Mouse (Mus musculus): ENCODE data around the gene Thoc3. TPM values are rescaled to one million over a fixed set of nuclear protein-coding genes. Genes with fewer than 3 reads are reported as not detected.
A peak's percentile ranks its signal among the peaks of the same experiment; 100 is the strongest.

Gene Thoc3
- polyA plus RNA-seq, 1 experiment from 2014 or later, result 90.2 TPM

DNA sequence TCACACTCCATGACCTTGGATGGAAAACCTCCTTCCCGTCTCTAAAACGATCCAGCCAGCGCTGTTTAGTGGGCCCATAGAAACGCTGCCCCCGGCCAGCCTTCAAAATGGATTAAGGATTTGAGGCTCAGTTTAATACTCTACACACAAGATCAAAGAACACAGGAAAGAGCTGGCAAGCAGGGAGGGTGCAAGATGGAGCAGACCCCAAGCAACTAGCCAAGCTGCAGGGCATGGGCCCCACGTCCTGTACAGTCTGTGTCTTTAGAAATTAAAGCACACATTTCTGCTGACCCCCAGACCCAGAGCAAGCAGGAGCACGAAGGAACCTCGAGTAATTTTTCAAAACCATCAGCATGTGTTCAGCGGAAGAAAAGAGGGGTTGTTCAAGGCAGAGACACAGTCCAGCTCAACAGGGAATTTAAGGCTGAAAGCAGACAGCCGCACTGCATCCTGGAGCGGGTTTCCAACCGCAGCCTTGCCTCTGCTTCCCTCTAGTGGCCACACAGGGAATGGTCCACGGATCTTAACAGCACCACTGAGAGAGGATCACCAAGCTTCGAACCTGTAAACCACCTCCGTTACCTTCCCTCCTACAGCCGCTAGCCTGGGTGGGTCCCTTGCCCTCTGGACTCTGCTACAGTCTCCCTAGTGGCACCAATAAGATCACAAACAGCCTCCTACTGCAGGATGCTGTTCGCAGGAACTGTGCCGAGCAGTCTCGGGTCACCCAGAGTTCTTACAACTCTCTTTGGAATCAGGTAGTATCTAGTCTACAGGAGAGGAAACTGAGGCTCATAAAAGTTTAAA is 21.8 kb downstream of the Thoc3 start:
- DNase-seq (ENCODE audit: low spot score), result peak; percentile 81

DNA sequence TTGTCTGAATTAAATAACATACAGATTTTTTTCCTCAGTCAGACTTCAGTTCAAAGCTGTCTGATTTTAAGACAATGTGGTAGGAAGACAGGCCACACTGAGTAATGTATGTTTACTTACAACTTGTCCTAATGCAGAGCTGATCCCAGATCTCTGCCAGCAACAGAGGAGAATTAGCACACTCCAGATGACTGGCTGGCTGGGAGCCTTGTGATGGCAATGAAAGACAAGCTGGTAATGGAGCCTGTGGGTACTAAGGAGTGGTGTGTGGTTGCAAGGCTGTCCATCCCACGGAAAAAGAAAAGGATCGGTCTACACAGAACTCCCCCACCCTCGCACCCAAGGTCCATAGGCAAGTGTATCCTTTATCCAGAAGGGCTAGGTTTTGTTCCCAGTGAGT is 25.0 kb downstream of the Thoc3 start:
- DNase-seq (ENCODE audit: low spot score), result no peak

DNA sequence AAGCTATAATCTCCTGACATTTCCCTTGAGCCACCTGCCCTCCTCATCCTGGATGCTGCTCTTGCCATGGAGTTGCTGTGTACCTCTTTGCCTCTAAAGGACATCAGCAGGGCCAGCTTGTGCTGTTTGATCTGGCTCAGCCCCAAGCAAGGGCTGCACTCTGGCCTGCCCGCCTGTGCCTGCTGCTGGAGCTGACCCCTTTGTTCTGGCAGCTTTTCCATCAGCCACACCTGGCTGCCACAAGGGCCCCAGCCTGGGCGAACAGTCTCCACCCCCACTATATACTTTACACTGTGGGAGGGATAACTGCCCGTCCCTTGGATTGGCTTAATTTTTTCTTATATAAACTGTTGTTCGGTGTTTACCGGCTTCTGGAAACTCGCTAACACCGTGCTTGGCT is 28.7 kb downstream of the Thoc3 start:
- no peak for DNase-seq (ENCODE audit: low spot score)

DNA sequence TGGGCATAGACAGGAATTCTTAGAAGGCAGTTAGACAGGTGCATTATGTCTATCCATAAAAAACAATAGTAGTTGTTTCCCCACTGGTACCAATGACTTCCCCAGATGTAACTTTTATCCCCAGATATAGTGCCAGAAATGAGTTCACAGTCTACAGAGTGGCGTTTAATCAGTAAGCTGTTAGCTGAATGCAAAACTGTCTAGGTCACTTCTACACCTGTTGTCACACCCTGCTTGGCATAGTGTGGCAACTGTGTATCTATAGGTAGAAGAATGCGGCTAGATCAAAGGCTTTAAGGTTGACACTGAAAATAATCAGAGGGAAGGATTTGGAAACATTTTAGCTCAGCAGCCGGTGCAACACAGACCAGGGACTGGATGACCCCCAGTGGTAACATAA is 29.8 kb downstream of the Thoc3 start:
- no peak for DNase-seq (ENCODE audit: low spot score)

DNA sequence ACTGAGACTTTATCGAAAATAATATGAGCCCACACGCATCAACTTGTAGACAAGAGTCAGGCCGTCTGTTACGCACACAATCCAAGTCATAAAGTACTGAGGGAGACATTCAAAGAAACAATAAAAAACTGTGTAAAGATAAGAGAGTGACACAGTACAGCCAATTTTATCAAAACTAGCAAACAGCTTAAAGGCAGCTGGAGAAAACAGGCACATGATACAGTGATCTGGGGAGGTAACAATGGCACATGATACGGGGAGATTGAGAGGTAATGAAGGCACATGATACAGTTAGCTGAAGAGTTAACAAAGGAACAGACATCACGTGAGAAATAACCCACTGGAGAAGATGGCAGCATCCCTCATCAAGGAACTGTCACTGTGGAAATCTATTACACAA is 31.6 kb downstream of the Thoc3 start:
- DNase-seq (ENCODE audit: low spot score), result no peak

DNA sequence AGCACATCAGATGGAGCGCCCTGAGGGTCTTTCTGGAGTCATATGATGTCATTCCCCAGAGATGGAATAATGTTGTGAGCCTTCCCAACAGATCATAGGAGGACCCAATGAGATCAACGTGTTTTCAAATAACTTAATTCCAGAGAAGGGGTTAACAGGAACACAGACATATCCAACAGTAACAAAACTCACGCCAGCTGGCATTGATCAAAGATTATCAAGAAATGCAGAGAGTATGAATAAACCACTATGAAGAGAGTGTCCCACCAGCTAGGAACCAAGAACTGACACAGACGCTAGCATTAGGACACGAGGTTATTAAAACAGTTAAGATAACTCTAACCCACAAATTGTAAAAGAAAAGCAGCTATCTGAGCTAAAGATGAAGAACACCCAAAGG is 32.0 kb downstream of the Thoc3 start:
- DNase-seq (ENCODE audit: low spot score), result no peak

DNA sequence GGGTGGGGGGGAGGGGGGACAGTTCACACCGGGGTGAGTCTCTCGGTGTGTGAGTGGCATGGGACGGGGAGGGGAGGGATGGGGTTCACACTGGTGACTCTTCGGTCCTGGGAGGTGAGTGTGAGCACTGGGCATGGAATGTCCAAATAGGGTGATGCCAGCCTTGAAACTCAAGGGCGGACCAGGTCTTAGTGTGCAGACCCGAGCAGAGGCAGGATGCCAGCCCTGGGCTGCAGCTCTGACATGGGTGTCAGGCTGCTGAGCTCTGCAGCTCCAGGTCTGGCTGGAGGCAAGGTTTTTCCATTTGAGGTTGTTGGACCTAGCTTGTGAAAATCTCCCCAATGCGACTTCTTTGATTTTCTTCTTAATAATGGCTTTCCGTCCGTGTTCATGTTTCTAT is 37.5 kb downstream of the Thoc3 start:
- DNase-seq (ENCODE audit: low spot score), result no peak

DNA sequence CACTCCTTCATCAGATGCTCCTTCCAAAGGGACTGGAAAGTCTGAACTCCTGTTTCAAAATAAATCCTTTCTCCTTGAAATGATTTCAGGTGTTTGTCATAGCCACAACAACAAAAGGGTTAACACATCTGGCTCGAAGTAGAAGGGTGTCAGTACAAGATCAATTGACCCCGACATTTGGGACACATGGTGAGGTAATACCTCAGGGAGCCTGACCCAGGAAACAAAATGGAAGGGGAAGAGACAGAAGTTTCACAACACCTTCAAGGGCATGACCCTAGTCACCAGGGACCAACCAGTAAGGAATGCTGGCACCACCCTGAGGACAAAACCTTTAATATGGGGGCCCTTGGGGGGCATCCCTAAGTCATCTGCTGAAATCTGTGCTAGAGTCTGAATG is 38.6 kb downstream of the Thoc3 start:
- no peak for DNase-seq (ENCODE audit: low spot score)

DNA sequence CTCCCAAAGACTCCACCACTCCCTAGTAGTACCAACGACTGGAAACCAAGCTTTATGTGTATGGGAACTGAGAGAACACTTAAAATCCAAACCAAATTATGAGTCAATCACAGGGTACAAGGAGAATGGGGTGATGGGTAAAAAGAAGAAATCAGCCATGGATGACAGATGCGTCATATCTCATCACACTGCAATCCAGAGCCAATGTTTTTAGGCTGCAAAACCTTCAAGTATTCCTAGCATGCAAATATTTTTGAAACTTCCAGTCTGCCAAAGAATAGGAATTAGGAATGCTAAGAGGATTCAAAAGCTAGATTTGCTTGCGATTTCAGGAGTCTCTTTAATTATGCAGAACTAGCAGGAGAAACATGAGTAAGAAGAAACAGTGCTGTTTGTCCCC is 39.9 kb downstream of the Thoc3 start:
- no peak for DNase-seq (ENCODE audit: low spot score)

DNA sequence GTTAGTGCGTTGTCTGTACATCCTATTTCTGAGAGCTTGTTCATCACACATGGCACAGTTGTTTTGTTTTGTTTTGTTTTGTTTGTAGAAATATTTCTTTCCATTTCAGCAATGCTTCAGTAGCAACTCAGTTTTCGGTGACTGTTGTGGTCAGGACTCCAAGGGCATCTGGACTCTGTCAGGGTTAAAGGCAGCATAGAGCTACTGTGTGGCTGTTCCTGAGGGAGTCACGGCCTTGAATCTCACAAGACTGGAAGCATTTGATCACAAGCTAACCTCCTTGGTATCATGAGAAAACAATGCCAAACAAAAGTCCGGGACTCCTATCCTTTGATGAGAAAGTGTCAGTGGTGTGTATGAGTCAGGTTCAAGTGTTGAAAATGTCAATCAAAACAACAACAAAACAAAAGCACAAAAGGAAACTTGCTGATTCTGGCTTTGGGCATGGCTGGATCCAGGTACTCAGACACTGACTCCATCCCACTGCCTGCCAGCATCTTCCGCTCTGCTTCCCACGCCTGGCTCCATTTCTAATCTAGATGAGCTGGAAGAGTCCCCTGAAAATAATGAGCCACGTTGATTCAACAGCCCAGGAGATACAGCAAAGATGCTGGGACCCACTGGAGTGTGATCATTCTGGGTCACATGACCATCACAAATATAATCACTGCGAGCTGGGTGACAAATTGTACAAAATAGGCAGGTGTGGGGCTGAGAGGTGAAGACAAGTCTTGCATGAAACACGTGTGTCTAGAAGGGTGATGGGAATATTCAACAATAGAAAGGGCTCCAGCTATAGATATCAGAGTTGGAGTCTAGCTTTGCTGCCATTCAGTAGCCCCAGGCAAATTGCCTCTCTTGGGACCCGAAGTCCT is 41.6 kb downstream of the Thoc3 start:
- DNase-seq (ENCODE audit: low spot score), result no peak

DNA sequence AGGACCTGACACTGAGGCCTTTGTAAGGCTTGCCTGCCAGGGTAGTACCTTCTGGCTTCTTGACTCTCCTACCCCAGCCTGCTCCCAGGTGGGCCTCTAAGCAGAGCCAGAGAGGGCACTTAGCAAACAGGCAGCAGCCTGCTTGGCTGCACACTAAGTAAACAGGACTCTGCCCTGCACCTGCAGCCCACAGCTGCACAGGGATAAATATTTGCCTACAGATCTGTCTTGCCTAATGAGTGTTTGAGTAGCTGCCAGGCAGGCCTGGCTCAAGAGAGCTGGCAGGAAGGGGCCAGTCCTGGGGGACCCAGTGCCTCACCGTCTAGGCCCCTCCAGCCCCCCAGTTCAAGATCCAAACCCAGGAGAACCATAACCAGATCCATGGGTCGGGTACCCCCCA is 43.4 kb downstream of the Thoc3 start:
- DNase-seq (ENCODE audit: low spot score), result no peak

DNA sequence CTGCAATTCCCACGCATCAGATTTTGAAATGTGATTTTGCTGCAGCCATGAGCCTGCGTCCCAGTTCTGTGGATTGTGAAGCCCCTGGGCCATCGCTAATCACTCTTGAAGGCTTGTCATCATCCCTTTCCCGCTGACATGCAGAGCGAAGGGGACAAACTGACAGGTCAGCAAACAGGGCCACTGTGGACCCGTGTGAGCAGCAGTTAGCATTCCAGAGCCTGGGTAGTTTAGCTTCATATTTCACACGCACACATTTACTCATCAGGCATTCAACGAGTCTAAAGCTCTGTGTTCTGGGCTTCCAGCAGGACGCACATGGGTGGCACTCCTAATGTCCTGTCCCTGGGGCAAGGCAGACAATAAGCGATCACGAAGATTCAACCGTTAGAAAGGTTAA is 48.4 kb downstream of the Thoc3 start:
- no peak for DNase-seq (ENCODE audit: low spot score)

DNA sequence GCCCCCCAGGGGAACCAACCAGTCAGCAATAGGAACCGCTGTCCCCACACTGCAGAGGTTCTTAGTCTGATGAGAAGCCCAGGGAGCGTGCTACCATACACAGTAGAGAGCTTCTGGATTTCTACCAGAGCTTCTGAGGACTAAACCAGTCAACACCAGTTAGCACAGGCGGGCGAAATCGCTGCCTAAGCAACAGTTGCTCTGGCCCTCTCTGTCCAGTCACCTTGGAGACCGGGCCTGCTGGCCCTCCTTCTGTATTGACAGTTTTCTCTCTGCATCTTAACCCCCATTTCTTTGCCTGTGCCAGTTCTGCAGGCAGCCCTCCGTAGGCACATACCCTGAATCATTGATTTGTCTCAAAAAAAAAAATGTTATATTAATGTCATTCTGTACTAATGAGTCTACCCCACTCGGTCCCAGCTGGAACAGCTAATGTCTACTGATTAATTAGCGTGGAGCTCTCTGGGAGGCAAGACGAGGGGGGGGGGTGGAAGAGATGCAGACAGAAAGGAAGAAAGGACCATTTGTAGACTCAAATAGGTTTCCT is 49.8 kb downstream of the Thoc3 start:
- no peak for DNase-seq (ENCODE audit: low spot score)

DNA sequence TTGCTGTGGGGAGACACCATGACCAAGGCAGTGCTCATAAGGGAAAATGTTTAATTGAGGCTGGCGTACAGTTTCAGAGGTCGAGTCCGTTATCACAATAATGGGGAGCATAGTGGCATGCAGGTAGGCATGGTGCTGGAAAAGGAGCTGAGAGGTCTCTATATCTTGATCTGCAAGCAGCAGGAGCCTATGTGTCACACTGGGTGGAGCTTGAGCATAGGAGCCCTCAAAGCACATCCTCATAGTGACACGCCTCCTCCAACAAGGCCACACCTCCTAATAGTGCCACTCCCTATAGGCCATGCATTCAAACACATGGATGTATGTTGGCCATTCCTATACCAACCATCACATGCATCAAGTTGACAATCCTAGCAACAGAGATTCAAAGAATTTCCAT is 53.6 kb downstream of the Thoc3 start:
- DNase-seq (ENCODE audit: low spot score), result no peak

DNA sequence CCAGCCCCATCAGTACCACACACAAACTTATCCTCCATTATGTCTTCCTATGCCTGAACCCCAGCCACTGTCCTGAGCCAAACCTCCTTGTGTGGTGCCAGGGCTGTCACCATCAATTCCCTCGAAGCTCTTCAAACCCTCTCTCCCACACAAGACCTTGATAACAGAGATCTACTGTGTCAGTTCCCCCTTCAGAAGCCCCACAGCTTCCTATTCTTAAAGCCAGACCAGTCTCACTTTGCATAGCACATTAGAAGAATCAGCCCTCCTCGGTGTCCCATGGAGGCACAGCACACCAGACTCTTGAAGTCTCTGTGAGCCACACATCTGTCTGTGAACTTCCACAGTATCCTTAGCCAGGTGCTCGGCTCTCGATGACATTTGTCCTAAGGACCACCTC is 55.9 kb downstream of the Thoc3 start:
- no peak for DNase-seq (ENCODE audit: low spot score)

DNA sequence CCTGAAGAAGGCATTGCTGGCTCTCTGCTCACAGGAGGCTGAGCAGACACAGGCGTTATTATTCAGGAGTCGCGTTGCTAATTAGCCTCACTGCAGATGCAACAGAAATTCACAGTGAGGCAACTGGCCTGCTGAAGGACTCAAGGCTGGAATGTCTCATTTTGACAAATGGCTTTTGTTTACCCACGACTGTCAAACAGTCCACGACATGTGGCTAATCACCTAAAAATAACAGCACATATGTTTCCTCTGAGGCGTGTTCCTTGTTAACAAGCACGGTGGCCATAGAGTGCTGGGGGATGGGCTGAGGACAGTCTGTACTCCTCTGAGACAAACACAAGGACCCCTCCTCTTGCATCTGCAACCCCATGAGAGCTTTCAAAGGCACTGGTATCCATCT is 56.4 kb downstream of the Thoc3 start:
- no peak for DNase-seq (ENCODE audit: low spot score)

DNA sequence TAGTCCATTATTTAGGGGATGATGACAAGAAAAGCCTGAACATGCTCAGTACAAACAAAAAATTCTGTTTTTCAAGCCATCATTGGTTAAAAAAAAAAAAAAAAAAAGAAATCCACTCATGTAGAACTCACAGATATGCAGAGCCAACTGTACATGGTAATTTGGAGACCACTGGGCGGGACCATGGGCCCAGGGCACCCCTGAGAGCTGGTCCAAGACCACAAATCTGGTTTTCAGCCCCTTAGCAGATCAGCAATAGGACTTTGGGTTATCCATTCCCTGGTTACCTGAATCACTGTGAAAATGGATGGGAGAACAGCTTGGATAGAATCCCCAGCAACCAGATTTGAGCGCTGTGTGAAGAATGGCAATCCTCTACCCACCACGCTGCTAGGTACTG is 57.0 kb downstream of the Thoc3 start:
- no peak for DNase-seq (ENCODE audit: low spot score)

Other genes with a start within 250 kb of the Thoc3 start
- 0.49 and 0.50 TPM in 2 replicates for gene Cplx2, start 97.5 kb downstream of the Thoc3 start, polyA plus RNA-seq (2015; fragmentation: Nextera tagmentation; extraction: Ambion mirVana)
- gene Simc1, start 34.9 kb upstream of the Thoc3 start, polyA plus RNA-seq (2015; fragmentation: Nextera tagmentation; extraction: Ambion mirVana), result 4.3 and 4.9 TPM in 2 replicates
- gene 4833439L19Rik, start 96.6 kb upstream of the Thoc3 start, polyA plus RNA-seq (2015; fragmentation: Nextera tagmentation; extraction: Ambion mirVana), result 69.8 and 76.4 TPM in 2 replicates
- 7.0 and 8.3 TPM in 2 replicates for gene Arl10, start 106.2 kb upstream of the Thoc3 start, polyA plus RNA-seq (2015; fragmentation: Nextera tagmentation; extraction: Ambion mirVana)
- 64.8 and 72.4 TPM in 2 replicates for gene Nop16, start 121.2 kb upstream of the Thoc3 start, polyA plus RNA-seq (2015; fragmentation: Nextera tagmentation; extraction: Ambion mirVana)
- gene Higd2a, start 121.4 kb upstream of the Thoc3 start, polyA plus RNA-seq (2015; fragmentation: Nextera tagmentation; extraction: Ambion mirVana), result 250 and 258 TPM in 2 replicates
- gene Cltb, start 142.5 kb upstream of the Thoc3 start, polyA plus RNA-seq (2015; fragmentation: Nextera tagmentation; extraction: Ambion mirVana), result 56.5 and 57.0 TPM in 2 replicates
- 52.6 and 52.8 TPM in 2 replicates for gene Faf2, start 152.9 kb upstream of the Thoc3 start, polyA plus RNA-seq (2015; fragmentation: Nextera tagmentation; extraction: Ambion mirVana)
- gene Rnf44, start 225.1 kb upstream of the Thoc3 start, polyA plus RNA-seq (2015; fragmentation: Nextera tagmentation; extraction: Ambion mirVana), result 73.0 and 83.5 TPM in 2 replicates
- gene Cdhr2, start 232.6 kb upstream of the Thoc3 start, polyA plus RNA-seq (2015; fragmentation: Nextera tagmentation; extraction: Ambion mirVana), result 0.14 and 0.22 TPM in 2 replicates